Mouse (Mus musculus) liver, embryonic 14.5 days (tissue): ENCODE measurements around the gene Uvrag.

Experiments used
- CTCF ChIP-seq: IDR thresholded peaks from 2 replicates; pipeline ENCODE4 v1.5.1; 2016; ENCODE audit warnings: antibody characterized with exemption, low read depth, control low read depth
- EP300 ChIP-seq: IDR thresholded peaks from 2 replicates; pipeline ENCODE4 v1.6.1; 2016; ENCODE audit warnings: antibody characterized with exemption, low read depth

- TF ChIP-seq CTCF, result no peak
- TF ChIP-seq EP300, result no peak
Observed at GRCm38 (mm10) chr7:99064795-99065194, 76.1 kb downstream of the Uvrag start.
